Mouse (Mus musculus): ENCODE data around the gene Tubg2.

- TF ChIP-seq CTCF (IDR thresholded peaks at IDR 0.05; ENCODE audit: insufficient read depth, low read length) (no peak), POLR2A (IDR thresholded peaks at IDR 0.05; ENCODE audit: borderline replicate concordance, extremely low read depth, low read depth, low read length) (no peak)
Measured at GRCm38 (mm10) chr11:101178061-101179058, 22.7 kb downstream of the Tubg2 start.

All from lung, adult 2 months (tissue).